Mouse (Mus musculus): ENCODE data around the gene AL732309.1. TPM values are rescaled to one million over a fixed set of nuclear protein-coding genes. Genes with fewer than 3 reads are reported as not detected.

The AL732309.1 gene
- polyA plus RNA-seq, 1 experiment from 2014 or later: 4.2 TPM

DNA sequence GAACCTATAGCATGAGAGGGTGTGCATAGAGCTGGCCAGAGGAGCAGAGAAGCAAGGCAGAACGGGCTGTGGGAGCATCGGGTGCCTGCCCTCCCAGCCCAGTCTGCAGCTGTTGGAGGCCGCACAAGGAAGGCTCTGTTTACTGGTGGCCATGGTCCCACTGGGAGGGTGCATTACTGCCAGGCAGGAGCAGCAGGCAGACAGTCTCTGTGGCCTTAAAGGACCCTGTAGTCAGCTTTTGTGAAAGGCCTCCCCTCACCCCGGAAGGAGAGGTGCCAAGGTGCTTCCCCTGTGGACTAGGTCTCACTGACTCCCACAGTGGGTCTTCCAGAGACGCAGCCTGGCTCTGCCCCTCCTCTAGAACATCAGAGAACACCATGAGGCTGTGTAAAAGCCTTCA, 19.8 kb downstream of the AL732309.1 start:
- ATAC-seq: no peak
- Histone ChIP-seq H3K27ac (ENCODE audit: low read depth, low read length) (no peak overlapping the region), H3K4me2 (ENCODE audit: low read length) (no peak overlapping the region), H3K36me3 (ENCODE audit: control insufficient read depth, insufficient read depth, low read length) (0 out of 2 replicates have a peak, but pooled peaks cover under 1% of the 10 kb centered on the region), H3K4me1 (ENCODE audit: control insufficient read depth, insufficient read depth, low read depth, low read length) (peaks cover 14% of the 10 kb centered on the region), H3K9ac (ENCODE audit: low read depth, low read length) (no peak overlapping the region), H3K4me3 (ENCODE audit: low read length) (no peak overlapping the region), H3K9me3 (ENCODE audit: control insufficient read depth, low read length) (no peaks in the 10 kb centered on the region), H3K27me3 (replicated peaks; ENCODE audit: control insufficient read depth, insufficient read depth, low read length) (no peaks in the 10 kb centered on the region)
- 77% methylated on average over 5 of the region's 5 CpGs for WGBS

DNA sequence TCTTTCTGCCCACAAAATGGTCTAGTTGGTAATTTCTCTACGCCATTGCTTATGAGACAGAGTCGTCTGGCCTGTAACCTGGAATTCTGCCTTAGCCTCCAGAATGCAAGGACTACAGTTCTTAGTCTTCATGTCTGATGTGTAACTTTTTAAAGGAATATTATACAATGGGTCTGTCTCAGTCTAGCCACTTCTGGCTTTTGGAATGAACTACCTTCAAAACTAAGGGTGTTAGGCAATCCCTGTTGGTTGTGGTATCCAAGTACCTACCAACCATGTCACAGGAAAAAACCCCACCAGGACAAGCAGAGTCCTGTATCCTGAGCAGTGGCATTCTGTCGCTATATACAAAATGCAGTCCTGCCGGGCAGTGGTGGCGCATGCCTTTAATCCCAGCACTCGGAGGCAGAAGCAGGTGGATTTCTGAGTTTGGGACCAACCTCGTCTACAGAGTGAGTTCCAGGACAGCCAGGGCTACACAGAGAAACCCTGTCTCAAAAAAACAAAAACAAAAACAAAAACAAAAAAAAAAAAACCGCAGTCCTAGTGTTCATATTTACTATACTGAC, 20.8 kb downstream of the AL732309.1 start:
- Histone ChIP-seq H3K4me3 (ENCODE audit: low read length) (no peak overlapping the region), H3K36me3 (ENCODE audit: control insufficient read depth, insufficient read depth, low read length) (peaks cover 3% of the 10 kb centered on the region; the same call in 1 of the 2 replicates), H3K9me3 (ENCODE audit: control insufficient read depth, low read length) (no peaks in the 10 kb centered on the region), H3K27ac (ENCODE audit: low read depth, low read length) (peak overlapping the region; percentile 98), H3K4me2 (ENCODE audit: low read length) (peak overlapping the region; percentile 56; the same call in 1 of the 2 replicates), H3K27me3 (replicated peaks; ENCODE audit: control insufficient read depth, insufficient read depth, low read length) (no peaks in the 10 kb centered on the region), H3K4me1 (ENCODE audit: control insufficient read depth, insufficient read depth, low read depth, low read length) (peaks cover 14% of the 10 kb centered on the region), H3K9ac (ENCODE audit: low read depth, low read length) (no peak overlapping the region)
- ATAC-seq: no peak
- WGBS: 74% methylated on average over 8 of the region's 8 CpGs

DNA sequence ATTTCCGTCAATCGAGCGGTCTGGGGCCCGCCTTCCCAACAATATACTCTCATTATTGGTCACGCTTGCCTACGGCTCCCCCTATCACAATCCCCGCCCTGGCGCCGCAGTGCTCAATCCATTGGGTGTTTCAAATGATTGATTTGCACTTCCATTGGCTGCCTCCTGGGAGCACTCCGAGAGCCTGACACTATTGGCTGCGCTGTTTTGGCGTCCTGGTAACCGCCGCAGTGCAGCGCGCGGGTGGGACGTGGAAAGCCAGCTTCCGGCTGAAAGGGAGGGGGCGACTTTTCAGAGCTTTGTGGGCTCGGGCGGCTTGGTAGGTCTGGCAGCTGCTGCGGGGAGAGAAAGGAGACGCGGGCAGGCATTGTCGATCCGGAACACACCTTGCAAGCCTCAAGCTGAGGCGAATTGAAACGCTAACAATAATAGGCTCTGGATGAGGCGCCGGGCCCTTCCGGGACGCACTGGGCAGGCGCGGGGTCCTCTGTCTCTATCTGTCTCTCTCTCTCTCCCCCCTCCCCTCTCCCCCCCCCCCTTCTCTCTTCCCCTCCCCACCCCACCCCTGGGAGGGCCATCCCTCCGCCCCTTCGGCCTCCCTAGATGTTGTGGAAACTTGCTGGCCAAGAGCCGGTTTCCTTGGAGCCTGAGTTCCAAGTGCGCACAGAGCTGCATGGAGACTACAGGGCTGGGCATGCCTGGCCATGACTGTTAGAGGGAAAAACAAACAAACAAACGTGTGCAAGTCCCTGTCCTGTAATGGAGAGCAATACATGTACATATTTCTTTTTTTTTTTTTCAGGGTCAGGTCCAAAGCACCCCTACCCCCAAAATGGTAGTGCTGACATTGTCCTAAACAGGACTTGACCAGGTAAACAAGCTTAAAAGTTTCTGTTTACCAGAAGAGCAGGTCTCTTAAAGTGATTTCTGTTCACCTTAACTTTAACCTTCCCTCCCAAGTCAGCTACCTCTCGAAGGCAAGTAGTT, 21.6 kb downstream of the AL732309.1 start:
- peak overlapping the region; percentile 56 for H3K4me2 ChIP-seq (ENCODE audit: low read length)
- H3K9ac ChIP-seq (ENCODE audit: low read depth, low read length): peak overlapping the region; percentile 79
- peaks cover 14% of the 10 kb centered on the region for H3K4me1 ChIP-seq (ENCODE audit: control insufficient read depth, insufficient read depth, low read depth, low read length)
- peaks cover 3% of the 10 kb centered on the region; the same call in 1 of the 2 replicates for H3K36me3 ChIP-seq (ENCODE audit: control insufficient read depth, insufficient read depth, low read length)
- ATAC-seq: peak; percentile 98
- 2% methylated on average over 34 of the region's 41 CpGs for WGBS
- no peaks in the 10 kb centered on the region for H3K27me3 ChIP-seq (replicated peaks; ENCODE audit: control insufficient read depth, insufficient read depth, low read length)
- no peaks in the 10 kb centered on the region for H3K9me3 ChIP-seq (ENCODE audit: control insufficient read depth, low read length)
- peak overlapping the region; percentile 57 for H3K4me3 ChIP-seq (ENCODE audit: low read length)
- peak overlapping the region; percentile 98 for H3K27ac ChIP-seq (ENCODE audit: low read depth, low read length)

- H3K27me3 ChIP-seq (replicated peaks; ENCODE audit: control insufficient read depth, insufficient read depth, low read length): no peaks in the 10 kb centered on the region
- H3K4me3 ChIP-seq (ENCODE audit: low read length): peak within 1 kb of the TSS; percentile 91
- ATAC-seq: no peak
- peaks cover 3% of the 10 kb centered on the region; the same call in 1 of the 2 replicates for H3K36me3 ChIP-seq (ENCODE audit: control insufficient read depth, insufficient read depth, low read length)
- H3K27ac ChIP-seq (ENCODE audit: low read depth, low read length): peak within 1 kb of the TSS; percentile 98
- H3K4me2 ChIP-seq (ENCODE audit: low read length): peak within 1 kb of the TSS; percentile 94
- no peaks in the 10 kb centered on the region for H3K9me3 ChIP-seq (ENCODE audit: control insufficient read depth, low read length)
- peaks cover 14% of the 10 kb centered on the region for H3K4me1 ChIP-seq (ENCODE audit: control insufficient read depth, insufficient read depth, low read depth, low read length)
- peak within 1 kb of the TSS; percentile 92 for H3K9ac ChIP-seq (ENCODE audit: low read depth, low read length)
- under 1% methylated on average over 17 of the region's 17 CpGs for WGBS
Measured at GRCm38 (mm10) chr2:25224492-25224765, 22.2 kb downstream of the AL732309.1 start, which contains the start of gene Tubb4b. Gene Tubb4b, minus strand, starts transcription at chr2:25224702.

- peaks cover 13% of the 10 kb centered on the region for H3K4me1 ChIP-seq (ENCODE audit: control insufficient read depth, insufficient read depth, low read depth, low read length)
- no peaks in the 10 kb centered on the region for H3K9me3 ChIP-seq (ENCODE audit: control insufficient read depth, low read length)
- 3% methylated on average over 46 of the region's 53 CpGs for WGBS
- H3K27ac ChIP-seq (ENCODE audit: low read depth, low read length): peak overlapping the region; percentile 92
- peak overlapping the region; percentile 94 for H3K4me2 ChIP-seq (ENCODE audit: low read length)
- H3K27me3 ChIP-seq (replicated peaks; ENCODE audit: control insufficient read depth, insufficient read depth, low read length): no peaks in the 10 kb centered on the region
- no peak for ATAC-seq
- peak overlapping the region; percentile 91 for H3K4me3 ChIP-seq (ENCODE audit: low read length)
- peak overlapping the region; percentile 92 for H3K9ac ChIP-seq (ENCODE audit: low read depth, low read length)
- H3K36me3 ChIP-seq (ENCODE audit: control insufficient read depth, insufficient read depth, low read length): peaks cover 3% of the 10 kb centered on the region; the same call in 1 of the 2 replicates
Measured at GRCm38 (mm10) chr2:25223681-25224491, 22.8 kb downstream of the AL732309.1 start.

DNA sequence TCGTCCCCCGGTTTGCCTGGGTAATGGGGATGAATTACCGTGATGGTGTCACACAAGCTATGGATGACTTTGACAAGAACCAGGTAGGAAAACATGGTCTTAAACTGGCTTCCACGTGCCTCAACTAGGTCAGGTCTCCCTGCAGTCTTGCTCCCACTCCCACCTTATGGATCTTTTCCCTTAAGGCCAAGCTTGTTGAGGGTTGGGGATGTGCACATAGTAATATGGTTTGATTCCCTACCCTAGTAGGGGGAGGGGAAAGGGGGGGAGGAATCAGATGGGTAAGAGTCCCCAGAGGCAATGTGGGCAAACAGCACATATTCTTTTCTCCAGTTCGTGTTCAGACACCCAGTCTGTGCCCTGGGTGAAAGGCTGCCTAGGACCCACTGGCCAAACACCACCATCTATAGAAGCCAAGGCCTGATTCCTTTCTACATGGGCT, 25.3 kb downstream of the AL732309.1 start:
- no peak overlapping the region for H3K27ac ChIP-seq (ENCODE audit: low read depth, low read length)
- ATAC-seq: no peak
- H3K9ac ChIP-seq (ENCODE audit: low read depth, low read length): no peak overlapping the region
- H3K4me1 ChIP-seq (ENCODE audit: control insufficient read depth, insufficient read depth, low read depth, low read length): peaks cover 11% of the 10 kb centered on the region
- 75% methylated on average over 5 of the region's 5 CpGs for WGBS
- H3K4me3 ChIP-seq (ENCODE audit: low read length): no peak overlapping the region
- no peak overlapping the region for H3K4me2 ChIP-seq (ENCODE audit: low read length)
- H3K36me3 ChIP-seq (ENCODE audit: control insufficient read depth, insufficient read depth, low read length): peaks cover 3% of the 10 kb centered on the region; the same call in 1 of the 2 replicates
- no peaks in the 10 kb centered on the region for H3K9me3 ChIP-seq (ENCODE audit: control insufficient read depth, low read length)
- no peaks in the 10 kb centered on the region for H3K27me3 ChIP-seq (replicated peaks; ENCODE audit: control insufficient read depth, insufficient read depth, low read length)

- no peak within 1 kb of the TSS for H3K4me2 ChIP-seq (ENCODE audit: low read length)
- 0 out of 2 replicates have a peak, but pooled peaks cover 2% of the 10 kb centered on the region for H3K27me3 ChIP-seq (replicated peaks; ENCODE audit: control insufficient read depth, insufficient read depth, low read length)
- no peak within 1 kb of the TSS for H3K4me3 ChIP-seq (ENCODE audit: low read length)
- ATAC-seq: no peak
- no peak within 1 kb of the TSS for H3K27ac ChIP-seq (ENCODE audit: low read depth, low read length)
- H3K36me3 ChIP-seq (ENCODE audit: control insufficient read depth, insufficient read depth, low read length): peaks cover 3% of the 10 kb centered on the region; the same call in 1 of the 2 replicates
- no peak within 1 kb of the TSS for H3K9ac ChIP-seq (ENCODE audit: low read depth, low read length)
- H3K9me3 ChIP-seq (ENCODE audit: control insufficient read depth, low read length): no peaks in the 10 kb centered on the region
- peaks cover 4% of the 10 kb centered on the region for H3K4me1 ChIP-seq (ENCODE audit: control insufficient read depth, insufficient read depth, low read depth, low read length)
Measured at GRCm38 (mm10) chr2:25218445-25218844, 28.2 kb downstream of the AL732309.1 start, which contains the start of gene Fam166a. Gene Fam166a, plus strand, starts transcription at chr2:25218745.

- 0 out of 2 replicates have a peak, but pooled peaks cover 2% of the 10 kb centered on the region for H3K27me3 ChIP-seq (replicated peaks; ENCODE audit: control insufficient read depth, insufficient read depth, low read length)
- ATAC-seq: no peak
- no peak overlapping the region for H3K4me3 ChIP-seq (ENCODE audit: low read length)
- H3K27ac ChIP-seq (ENCODE audit: low read depth, low read length): no peak overlapping the region
- H3K4me1 ChIP-seq (ENCODE audit: control insufficient read depth, insufficient read depth, low read depth, low read length): no peaks in the 10 kb centered on the region
- H3K36me3 ChIP-seq (ENCODE audit: control insufficient read depth, insufficient read depth, low read length): peaks cover 3% of the 10 kb centered on the region; the same call in 1 of the 2 replicates
- H3K4me2 ChIP-seq (ENCODE audit: low read length): no peak overlapping the region
- H3K9ac ChIP-seq (ENCODE audit: low read depth, low read length): no peak overlapping the region
- H3K9me3 ChIP-seq (ENCODE audit: control insufficient read depth, low read length): no peaks in the 10 kb centered on the region
- 66% methylated on average over 2 of the region's 2 CpGs for WGBS
Measured at GRCm38 (mm10) chr2:25217666-25218065, 29.0 kb downstream of the AL732309.1 start.
